Mouse (Mus musculus) myocyte (in vitro differentiated cells): Measurements from ENCODE around the gene Adgrb3. TPM values are rescaled to one million over a fixed set of nuclear protein-coding genes. Genes with fewer than 3 reads are reported as not detected.

ENCODE experiments used
- H3K27me3 ChIP-seq: one replicate; pipeline ENCODE4 v1.6.1; 2011; ENCODE audit not compliant: control insufficient read depth, insufficient read depth, insufficient read length
- H3K36me3 ChIP-seq: one replicate; pipeline ENCODE4 v1.6.1; 2011; ENCODE audit not compliant: control insufficient read depth, insufficient read depth
- H3K4me2 ChIP-seq: one replicate; pipeline ENCODE4 v1.6.1; 2011; ENCODE audit warnings: low read depth, control low read depth
- H3K4me3 ChIP-seq: one replicate; pipeline ENCODE4 v1.5.1; 2011; ENCODE audit warnings: mild to moderate bottlenecking, control low read depth, moderate library complexity
- H3K79me2 ChIP-seq: one replicate; pipeline ENCODE4 v1.6.1; 2011; ENCODE audit not compliant: control insufficient read depth, insufficient read depth
- H3ac ChIP-seq: one replicate; pipeline ENCODE4 v1.6.1; 2011; ENCODE audit not compliant: control insufficient read depth, insufficient read length
- CEBPB ChIP-seq: IDR thresholded peaks from 2 replicates; pipeline ENCODE4 v1.6.1; 2011; ENCODE audit warnings: mild to moderate bottlenecking, moderate library complexity; ENCODE audit not compliant: poor library complexity, insufficient read depth, severe bottlenecking
- E2F4 ChIP-seq: IDR thresholded peaks from one replicate; pipeline ENCODE4 v1.6.1; 2011; ENCODE audit warnings: mild to moderate bottlenecking, control low read depth, moderate library complexity; ENCODE audit not compliant: insufficient read depth
- MAX ChIP-seq: IDR thresholded peaks from one replicate; pipeline ENCODE4 v1.6.1; 2011; ENCODE audit warnings: low read depth, mild to moderate bottlenecking, control low read depth
- MYOD1 ChIP-seq, 3 experiments: IDR thresholded peaks; one replicate each; pipeline ENCODE4 v1.6.1; 2011; ENCODE audit warnings: control low read depth in 2 of 3, low read depth in 2 of 3, mild to moderate bottlenecking in 2 of 3, moderate library complexity in 1 of 3; ENCODE audit not compliant: insufficient read length in 2 of 3, control insufficient read depth in 1 of 3
- MYOG ChIP-seq, 3 experiments: IDR thresholded peaks; one replicate each; pipeline ENCODE4 v1.6.1; 2011; ENCODE audit warnings: control low read depth in 2 of 3, low read depth in 2 of 3, mild to moderate bottlenecking in 2 of 3; ENCODE audit not compliant: insufficient read length in 2 of 3, control insufficient read depth in 1 of 3, insufficient read depth in 1 of 3
- POLR2A ChIP-seq: IDR thresholded peaks from one replicate; pipeline ENCODE4 v1.6.1; 2011; ENCODE audit warnings: low read depth, mild to moderate bottlenecking, control low read depth, moderate library complexity; ENCODE audit not compliant: insufficient read length
- POLR2AphosphoS2 ChIP-seq: IDR thresholded peaks from one replicate; pipeline ENCODE4 v1.6.1; 2011; ENCODE audit warnings: low read depth, control low read depth; ENCODE audit not compliant: insufficient read length
- REST ChIP-seq: IDR thresholded peaks from one replicate; pipeline ENCODE4 v1.6.1; 2011; ENCODE audit warnings: mild to moderate bottlenecking, control low read depth, moderate library complexity; ENCODE audit not compliant: insufficient read depth, insufficient read length
- SRF ChIP-seq: IDR thresholded peaks from one replicate; pipeline ENCODE4 v1.6.1; 2011; ENCODE audit warnings: low read depth; ENCODE audit not compliant: control insufficient read depth, insufficient read length
- TCF12 ChIP-seq: IDR thresholded peaks from one replicate; pipeline ENCODE4 v1.6.1; 2011; ENCODE audit warnings: mild to moderate bottlenecking, control low read depth; ENCODE audit not compliant: poor library complexity, insufficient read depth, severe bottlenecking
- TCF3 ChIP-seq: IDR thresholded peaks from one replicate; pipeline ENCODE4 v1.6.1; 2011; ENCODE audit warnings: low read depth, control low read depth; ENCODE audit not compliant: insufficient read length
- USF1 ChIP-seq: IDR thresholded peaks from one replicate; pipeline ENCODE4 v1.6.1; 2011; ENCODE audit warnings: low read depth, mild to moderate bottlenecking, control low read depth, moderate library complexity
- polyA plus RNA-seq: library from polyadenylated mRNA; unstranded; fragments of >200 nt; fragmentation: generic; extraction: Trizol; gene quantifications from one replicate; pipeline ENCODE4 v1.2.1, GENCODE M21; 2012; ENCODE audit warnings: missing spikeins

Adgrb3 gene
- polyA plus RNA-seq, 1 experiment = not detected

GRCm38 (mm10) chr1:25079395-25079794 is 750.1 kb downstream of the Adgrb3 start:
- H3K4me2 ChIP-seq = no peak overlapping the region
- no peak overlapping the region for H3K4me3 ChIP-seq
- no peak for TF ChIP-seq MYOG (IDR thresholded peaks at IDR 0.05; ENCODE audit: control insufficient read depth in 1 of 3, insufficient read depth in 1 of 3, insufficient read length in 2 of 3, low read depth in 2 of 3)
- TF ChIP-seq E2F4 = no peak
- TF ChIP-seq MYOD1 (IDR thresholded peaks at IDR 0.05; ENCODE audit: control insufficient read depth in 1 of 3, insufficient read length in 2 of 3, low read depth in 2 of 3) = no peak
- no peak for TF ChIP-seq CEBPB
- TF ChIP-seq USF1 = no peak
- H3K36me3 ChIP-seq = no peaks in the 10 kb centered on the region
- H3ac ChIP-seq = no peak overlapping the region
- no peaks in the 10 kb centered on the region for H3K27me3 ChIP-seq
- no peaks in the 10 kb centered on the region for H3K79me2 ChIP-seq

- H3ac ChIP-seq = no peak overlapping the region
- no peak overlapping the region for H3K4me3 ChIP-seq
- no peaks in the 10 kb centered on the region for H3K79me2 ChIP-seq
- TF ChIP-seq CEBPB = no peak
- no peak for TF ChIP-seq MYOD1 (IDR thresholded peaks at IDR 0.05; ENCODE audit: control insufficient read depth in 1 of 3, insufficient read length in 2 of 3, low read depth in 2 of 3)
- TF ChIP-seq SRF = no peak
- TF ChIP-seq MYOG (IDR thresholded peaks at IDR 0.05; ENCODE audit: control insufficient read depth in 1 of 3, insufficient read depth in 1 of 3, insufficient read length in 2 of 3, low read depth in 2 of 3) = no peak
- TF ChIP-seq REST = no peak
- TF ChIP-seq POLR2AphosphoS2 = no peak
- no peak for TF ChIP-seq USF1
- no peaks in the 10 kb centered on the region for H3K36me3 ChIP-seq
- no peak overlapping the region for H3K4me2 ChIP-seq
- H3K27me3 ChIP-seq = no peaks in the 10 kb centered on the region
Measured at GRCm38 (mm10) chr1:25075952-25076351, 753.6 kb downstream of the Adgrb3 start.

GRCm38 (mm10) chr1:25063964-25064363 is 765.5 kb downstream of the Adgrb3 start:
- Histone ChIP-seq H3K27me3 (no peaks in the 10 kb centered on the region), H3K4me3 (no peak overlapping the region), H3ac (no peak overlapping the region)

GRCm38 (mm10) chr1:25060935-25061334 is 768.6 kb downstream of the Adgrb3 start:
- H3K4me2 ChIP-seq = no peak overlapping the region
- H3ac ChIP-seq = no peak overlapping the region
- no peaks in the 10 kb centered on the region for H3K36me3 ChIP-seq
- no peaks in the 10 kb centered on the region for H3K27me3 ChIP-seq
- TF ChIP-seq POLR2AphosphoS2 (no peak), MAX (no peak), MYOD1 (IDR thresholded peaks at IDR 0.05; ENCODE audit: control insufficient read depth in 1 of 3, insufficient read length in 2 of 3, low read depth in 2 of 3) (no peak), SRF (no peak), POLR2A (no peak)
- H3K79me2 ChIP-seq = no peaks in the 10 kb centered on the region
- H3K4me3 ChIP-seq = no peak overlapping the region

More at GRCm38 (mm10) chr1:25063964-25064363, 765.5 kb downstream of the Adgrb3 start:
- H3K36me3 ChIP-seq = no peaks in the 10 kb centered on the region
- H3K4me2 ChIP-seq = no peak overlapping the region
- H3K79me2 ChIP-seq = no peaks in the 10 kb centered on the region
- TF ChIP-seq MYOG (IDR thresholded peaks at IDR 0.05; ENCODE audit: control insufficient read depth in 1 of 3, insufficient read depth in 1 of 3, insufficient read length in 2 of 3, low read depth in 2 of 3) = no peak
- TF ChIP-seq POLR2AphosphoS2 = no peak

GRCm38 (mm10) chr1:25060191-25060590 is 769.3 kb downstream of the Adgrb3 start:
- Histone ChIP-seq H3K36me3 (no peaks in the 10 kb centered on the region), H3ac (no peak overlapping the region), H3K79me2 (no peaks in the 10 kb centered on the region), H3K4me3 (no peak overlapping the region), H3K4me2 (no peak overlapping the region), H3K27me3 (no peaks in the 10 kb centered on the region)
- TF ChIP-seq POLR2AphosphoS2 (no peak), USF1 (no peak), MYOD1 (IDR thresholded peaks at IDR 0.05; ENCODE audit: control insufficient read depth in 1 of 3, insufficient read length in 2 of 3, low read depth in 2 of 3) (no peak), REST (no peak), SRF (no peak), E2F4 (no peak), POLR2A (no peak)

- no peaks in the 10 kb centered on the region for H3K79me2 ChIP-seq
- H3ac ChIP-seq = no peak overlapping the region
- H3K36me3 ChIP-seq = no peaks in the 10 kb centered on the region
- TF ChIP-seq USF1 (no peak), E2F4 (no peak), TCF12 (no peak), MAX (no peak), POLR2AphosphoS2 (no peak), CEBPB (no peak), MYOD1 (IDR thresholded peaks at IDR 0.05; ENCODE audit: control insufficient read depth in 1 of 3, insufficient read length in 2 of 3, low read depth in 2 of 3) (no peak), SRF (no peak), POLR2A (no peak), REST (no peak), MYOG (IDR thresholded peaks at IDR 0.05; ENCODE audit: control insufficient read depth in 1 of 3, insufficient read depth in 1 of 3, insufficient read length in 2 of 3, low read depth in 2 of 3) (no peak), TCF3 (no peak)
- H3K4me2 ChIP-seq = no peak overlapping the region
- no peak overlapping the region for H3K4me3 ChIP-seq
- no peaks in the 10 kb centered on the region for H3K27me3 ChIP-seq
Measured at GRCm38 (mm10) chr1:25057656-25058055, 771.9 kb downstream of the Adgrb3 start.
